Comparison of ENCODE assay signal across 25 mouse cellular contexts in genomic region chr5:138076148-138076547, GRCm38 (mm10). TPM values are rescaled to one million over a fixed set of nuclear protein-coding genes. Genes with fewer than 3 reads are reported as not detected.
"Had no signal": no experiment of that assay in that cellular context is flagged by ENCODE, and none has a peak within 500 bp of the region (broad histone marks: within the 10 kb centered on the region; RNA-seq: fewer than 3 reads in every experiment).

No protein-coding gene starts in this region.

- H3K36me3 ChIP-seq: midbrain, embryonic 10.5 days; midbrain, embryonic 13.5 days; neural tube, embryonic 13.5 days; neural tube, embryonic 15.5 days had no signal

- H3K9ac ChIP-seq: liver, embryonic 14.5 days; lung, embryonic 14.5 days; midbrain, embryonic 13.5 days; neural tube, embryonic 13.5 days; neural tube, embryonic 15.5 days had no signal

- ATAC-seq: midbrain, embryonic 13.5 days; midbrain, embryonic 16.5 days had no signal

- H3K4me1 ChIP-seq: midbrain, embryonic 10.5 days; midbrain, embryonic 13.5 days; neural tube, embryonic 13.5 days; neural tube, embryonic 15.5 days had no signal

- H3K4me3 ChIP-seq: midbrain, embryonic 10.5 days; midbrain, embryonic 13.5 days; myocyte; neural tube, embryonic 13.5 days; neural tube, embryonic 15.5 days had no signal

- DNase-seq: lung, adult 18-20 months; lung, embryonic 14.5 days; lung, postnatal 10 days; lung, postnatal 4 days; retina, postnatal 1 day; right cerebral cortex, adult 18-20 months; right cerebral cortex, postnatal 25 days; right cerebral cortex, postnatal 4 days; spleen, adult 18-20 months; thymus, adult 18-20 months; thymus, postnatal 14 days; thymus, postnatal 36 days had no signal

- H3K4me2 ChIP-seq: lung, embryonic 14.5 days; midbrain, embryonic 13.5 days; neural tube, embryonic 13.5 days; neural tube, embryonic 15.5 days had no signal

- H3K27me3 ChIP-seq: midbrain, embryonic 13.5 days; neural tube, embryonic 13.5 days; neural tube, embryonic 15.5 days had no signal

- H3K9me3 ChIP-seq: midbrain, embryonic 10.5 days; midbrain, embryonic 13.5 days; neural tube, embryonic 13.5 days; neural tube, embryonic 15.5 days had no signal

- H3K27ac ChIP-seq: liver, embryonic 14.5 days; midbrain, embryonic 10.5 days; midbrain, embryonic 13.5 days; neural tube, embryonic 13.5 days; neural tube, embryonic 15.5 days had no signal

RNA-seq across cellular contexts. Expression of gene Smok3c, which starts 23.2 kb away (rescaled TPM):
- polyA plus RNA-seq: liver, embryonic 14.5 days; lung, embryonic 14.5 days; lung, embryonic 16.5 days; midbrain, embryonic 10.5 days; midbrain, embryonic 13.5 days; midbrain, embryonic 16.5 days; myocyte; neural tube, embryonic 11.5 days; neural tube, embryonic 13.5 days; neural tube, embryonic 15.5 days; small intestine, adult 2 months; stomach, embryonic 14.5 days; stomach, embryonic 16.5 days; thymus, postnatal 0 days had no signal

RNA-seq across cellular contexts. Expression of gene Smok3b, which starts 54.9 kb away (rescaled TPM):
- polyA plus RNA-seq: liver, embryonic 14.5 days; lung, embryonic 14.5 days; lung, embryonic 16.5 days; midbrain, embryonic 10.5 days; midbrain, embryonic 13.5 days; midbrain, embryonic 16.5 days; myocyte; neural tube, embryonic 11.5 days; neural tube, embryonic 13.5 days; neural tube, embryonic 15.5 days; small intestine, adult 2 months; stomach, embryonic 14.5 days; stomach, embryonic 16.5 days; thymus, postnatal 0 days had no signal

RNA-seq across cellular contexts. Expression of gene Smok3a, which starts 55.1 kb away (rescaled TPM):
- polyA plus RNA-seq: liver, embryonic 14.5 days; lung, embryonic 14.5 days; lung, embryonic 16.5 days; midbrain, embryonic 10.5 days; midbrain, embryonic 13.5 days; midbrain, embryonic 16.5 days; myocyte; neural tube, embryonic 11.5 days; neural tube, embryonic 13.5 days; neural tube, embryonic 15.5 days; small intestine, adult 2 months; stomach, embryonic 14.5 days; stomach, embryonic 16.5 days; thymus, postnatal 0 days had no signal
